Mouse (Mus musculus): ENCODE results near the gene Anxa6.

DNA sequence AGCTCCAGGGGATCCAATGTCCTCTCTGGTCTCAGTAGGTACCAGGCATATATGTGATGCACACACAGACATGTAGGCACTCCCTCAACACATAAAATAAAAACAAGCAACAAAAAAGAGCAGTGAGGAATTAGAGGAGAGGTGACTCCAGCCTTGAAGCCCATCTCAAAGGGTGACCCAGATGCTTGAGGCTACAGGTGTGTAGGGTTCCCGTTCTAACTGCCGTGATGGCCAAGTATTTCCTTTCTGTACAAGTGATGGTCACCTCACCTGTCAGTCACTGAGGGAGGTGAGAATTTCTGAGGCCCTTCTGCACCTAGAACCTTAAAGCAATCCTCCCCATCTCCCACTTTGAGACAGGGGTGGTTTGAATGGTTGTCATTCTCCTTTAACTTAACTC lies 56.9 kb downstream of the Anxa6 start:
- TF ChIP-seq CTCF (IDR thresholded peaks at IDR 0.05; ENCODE audit: extremely low read depth, insufficient read depth, low read length) (no peak), POLR2A (IDR thresholded peaks at IDR 0.05; ENCODE audit: extremely low read depth, insufficient read depth, low read length) (no peak)
